Mouse (Mus musculus) kidney, adult 2 months (tissue): ENCODE results near the gene Fkbp1b.

Source experiments
- CTCF ChIP-seq: fragments of 200-500 bp; conservative IDR thresholded peaks from 2 replicates; pipeline ENCODE4 v1.5.1; 2011; ENCODE audit warnings: low read depth, mild to moderate bottlenecking, control low read depth, low read length, moderate library complexity, mixed read lengths; ENCODE audit not compliant: insufficient read depth, insufficient read length
- POLR2A ChIP-seq: fragments of 200-500 bp; IDR thresholded peaks from one replicate; pipeline ENCODE4 v1.6.1; 2011; ENCODE audit warnings: low read depth, low read length, control low read depth

- no peak for TF ChIP-seq CTCF
- no peak for TF ChIP-seq POLR2A
Observed at GRCm38 (mm10) chr12:4879048-4879447, 37.7 kb upstream of the Fkbp1b start.
